Mouse (Mus musculus) stomach, postnatal 0 days (tissue): Measurements from ENCODE around the gene Ift27.

Experiments used
- CTCF ChIP-seq: IDR thresholded peaks from 2 replicates; pipeline ENCODE4 v1.5.1; 2016; ENCODE audit warnings: antibody characterized with exemption, low read depth, mild to moderate bottlenecking, moderate library complexity
- EP300 ChIP-seq: optimal IDR thresholded peaks from 2 replicates; pipeline ENCODE3; 2016; ENCODE audit warnings: antibody characterized with exemption

GRCm38 (mm10) chr15:78157824-78158223 is 16.1 kb downstream of the Ift27 start:
- TF ChIP-seq CTCF: no peak
- no peak for TF ChIP-seq EP300
